Mouse (Mus musculus): ENCODE data around the gene Gjb4.

Gjb4 gene

GRCm38 (mm10) chr4:127311561-127311960, 42.3 kb downstream of the Gjb4 start:
- no peak for DNase-seq (ENCODE audit: low spot score)

GRCm38 (mm10) chr4:127306915-127307314, 47.0 kb downstream of the Gjb4 start:
- DNase-seq (ENCODE audit: low spot score): no peak

- no peak for DNase-seq (ENCODE audit: low spot score)
Measured at GRCm38 (mm10) chr4:127303796-127304195, 50.1 kb downstream of the Gjb4 start.

Measured in ovary, postnatal 10 days (tissue).